Mouse (Mus musculus) C2C12 (cell line): ENCODE measurements around the gene Meis2. TPM values are rescaled to one million over a fixed set of nuclear protein-coding genes. Genes with fewer than 3 reads are reported as not detected.

ENCODE experiments used
- H3K27me3 ChIP-seq: one replicate; pipeline ENCODE4 v1.6.1; 2011; ENCODE audit not compliant: control insufficient read depth, insufficient read depth, insufficient read length
- H3K36me3 ChIP-seq: one replicate; pipeline ENCODE4 v1.6.1; 2011; ENCODE audit not compliant: control insufficient read depth, insufficient read depth
- H3K4me3 ChIP-seq: one replicate; pipeline ENCODE4 v1.5.1; 2011; ENCODE audit warnings: mild to moderate bottlenecking, control low read depth; ENCODE audit not compliant: poor library complexity, insufficient read depth, severe bottlenecking
- H3K79me2 ChIP-seq: one replicate; pipeline ENCODE4 v1.6.1; 2011; ENCODE audit not compliant: control insufficient read depth, insufficient read depth
- H3K79me3 ChIP-seq: one replicate; pipeline ENCODE4 v1.6.1; 2011; ENCODE audit warnings: low read depth, control low read depth
- H3ac ChIP-seq: one replicate; pipeline ENCODE3; 2011; ENCODE audit warnings: low read depth; ENCODE audit not compliant: control insufficient read depth, insufficient read length
- CEBPB ChIP-seq: IDR thresholded peaks from one replicate; pipeline ENCODE4 v1.6.1; 2011; ENCODE audit warnings: low read depth, mild to moderate bottlenecking, control low read depth, moderate library complexity
- CTCF ChIP-seq: IDR thresholded peaks from one replicate; pipeline ENCODE4 v1.5.1; 2011; ENCODE audit not compliant: control insufficient read depth, insufficient read depth, insufficient read length
- FOSL1 ChIP-seq: IDR thresholded peaks from one replicate; pipeline ENCODE4 v1.8.0; 2011; ENCODE audit warnings: mild to moderate bottlenecking, low read length; ENCODE audit not compliant: poor library complexity, insufficient read depth, severe bottlenecking
- MAX ChIP-seq: IDR thresholded peaks from one replicate; pipeline ENCODE4 v1.6.1; 2011; ENCODE audit warnings: mild to moderate bottlenecking, control low read depth
- MYOD1 ChIP-seq: IDR thresholded peaks from one replicate; pipeline ENCODE4 v1.6.1; 2011; ENCODE audit warnings: low read depth; ENCODE audit not compliant: control insufficient read depth, insufficient read length
- MYOG ChIP-seq: IDR thresholded peaks from one replicate; pipeline ENCODE4 v1.6.1; 2011; ENCODE audit not compliant: control insufficient read depth, insufficient read length; ENCODE audit errors: extremely low read depth
- USF1 ChIP-seq: IDR thresholded peaks from one replicate; pipeline ENCODE4 v1.6.1; 2011; ENCODE audit warnings: low read depth, mild to moderate bottlenecking, control low read depth, moderate library complexity
- polyA plus RNA-seq: library from polyadenylated mRNA; unstranded; fragments of >200 nt; fragmentation: generic; extraction: Trizol; gene quantifications from one replicate; pipeline ENCODE4 v1.2.1, GENCODE M21; 2012; ENCODE audit warnings: missing spikeins

Meis2 gene
- polyA plus RNA-seq, 1 experiment: 16.3 TPM

GRCm38 (mm10) chr2:115869966-115870365 lies 195.7 kb downstream of the Meis2 start:
- H3K79me3 ChIP-seq: no peaks in the 10 kb centered on the region
- H3ac ChIP-seq: no peak overlapping the region
- H3K27me3 ChIP-seq: no peaks in the 10 kb centered on the region
- TF ChIP-seq MYOD1: no peak
- no peak for TF ChIP-seq MYOG
- no peak for TF ChIP-seq MAX
- no peak for TF ChIP-seq CEBPB
- TF ChIP-seq FOSL1: no peak
- TF ChIP-seq CTCF: no peak
- TF ChIP-seq USF1: no peak
- H3K4me3 ChIP-seq: no peak overlapping the region
- H3K36me3 ChIP-seq: peaks cover 35% of the 10 kb centered on the region
- no peaks in the 10 kb centered on the region for H3K79me2 ChIP-seq

- no peaks in the 10 kb centered on the region for H3K27me3 ChIP-seq
- no peaks in the 10 kb centered on the region for H3K79me2 ChIP-seq
- H3ac ChIP-seq: no peak overlapping the region
- peaks cover 17% of the 10 kb centered on the region for H3K36me3 ChIP-seq
- no peak overlapping the region for H3K4me3 ChIP-seq
- no peaks in the 10 kb centered on the region for H3K79me3 ChIP-seq
- TF ChIP-seq FOSL1 (no peak), CTCF (no peak), CEBPB (no peak), MAX (no peak), USF1 (no peak), MYOD1 (no peak), MYOG (no peak)
Measured at GRCm38 (mm10) chr2:115860600-115861347, 204.9 kb downstream of the Meis2 start.

GRCm38 (mm10) chr2:115860141-115860480 lies 205.5 kb downstream of the Meis2 start:
- peaks cover 11% of the 10 kb centered on the region for H3K36me3 ChIP-seq
- no peak overlapping the region for H3K4me3 ChIP-seq
- no peaks in the 10 kb centered on the region for H3K79me2 ChIP-seq
- no peak overlapping the region for H3ac ChIP-seq
- no peaks in the 10 kb centered on the region for H3K27me3 ChIP-seq
- TF ChIP-seq MYOD1 (no peak), CTCF (no peak), FOSL1 (no peak), USF1 (no peak), MAX (no peak), CEBPB (no peak)
- no peaks in the 10 kb centered on the region for H3K79me3 ChIP-seq

DNA sequence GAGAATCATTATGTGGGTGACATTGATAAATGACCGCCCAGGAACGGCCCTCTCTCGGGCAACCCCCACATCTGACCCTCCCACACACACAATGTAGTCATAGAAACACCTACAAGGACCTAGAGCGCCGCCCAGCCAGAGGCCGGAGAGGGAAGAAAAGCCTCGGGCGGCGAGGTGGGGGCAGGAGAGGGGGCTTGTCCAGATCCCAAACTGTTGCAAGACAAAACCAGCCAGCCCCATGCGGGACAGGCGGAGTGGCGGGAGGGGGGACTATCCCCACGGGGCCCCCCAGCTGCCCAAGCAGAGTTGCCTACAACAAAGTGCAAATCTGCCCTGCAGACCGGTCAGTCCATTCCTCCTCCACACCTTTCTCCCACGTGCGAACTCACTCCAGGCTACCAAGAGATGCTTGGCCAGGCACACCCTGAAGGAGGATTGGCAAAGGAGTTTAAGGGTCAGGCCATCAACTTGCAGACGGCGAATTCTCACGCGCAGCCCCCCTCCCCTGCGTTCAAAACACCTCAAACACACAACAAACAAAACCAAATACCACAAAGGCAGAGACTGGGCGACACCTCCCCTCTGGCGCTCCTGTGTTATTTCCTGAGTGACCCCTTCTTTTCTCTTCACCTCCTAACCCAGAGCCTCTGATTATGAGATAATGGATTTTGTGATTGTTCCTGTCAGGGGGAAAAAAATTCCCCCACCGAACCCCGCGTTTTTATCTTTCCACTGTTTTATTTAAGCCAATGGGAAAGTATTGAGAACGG lies 206.1 kb downstream of the Meis2 start:
- H3K79me2 ChIP-seq: no peaks in the 10 kb centered on the region
- TF ChIP-seq MYOD1 (no peak), FOSL1 (no peak), CTCF (no peak), USF1 (no peak), MYOG (no peak)
- no peak overlapping the region for H3K4me3 ChIP-seq
- H3K79me3 ChIP-seq: no peaks in the 10 kb centered on the region
- H3K27me3 ChIP-seq: no peaks in the 10 kb centered on the region
- no peak overlapping the region for H3ac ChIP-seq
- H3K36me3 ChIP-seq: peaks cover 11% of the 10 kb centered on the region

DNA sequence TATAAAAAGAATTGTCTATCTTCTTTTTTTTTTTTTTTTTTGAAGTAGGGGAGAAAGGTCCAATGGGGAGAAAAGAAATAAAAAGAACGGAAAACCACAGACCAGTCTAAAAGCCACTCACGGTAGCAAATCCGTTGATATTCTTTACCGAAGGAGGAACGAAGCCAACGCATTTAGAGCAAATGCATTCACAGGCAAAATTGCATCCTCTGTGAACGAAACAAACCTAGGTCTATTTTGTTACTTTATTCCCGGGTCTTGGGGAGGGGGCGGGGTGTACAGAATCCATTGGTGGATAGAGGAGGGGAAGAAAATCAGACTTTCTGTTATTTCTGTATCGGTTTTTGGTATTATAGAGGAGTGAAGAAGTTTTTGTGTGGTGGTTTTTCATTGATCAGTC lies 206.7 kb downstream of the Meis2 start:
- TF ChIP-seq MYOD1 (no peak), CEBPB (no peak), USF1 (no peak), MYOG (no peak), CTCF (no peak), FOSL1 (no peak), MAX (no peak)
- Histone ChIP-seq H3K4me3 (no peak overlapping the region), H3ac (no peak overlapping the region), H3K27me3 (no peaks in the 10 kb centered on the region), H3K79me2 (no peaks in the 10 kb centered on the region), H3K79me3 (no peaks in the 10 kb centered on the region), H3K36me3 (peaks cover 8% of the 10 kb centered on the region)

DNA sequence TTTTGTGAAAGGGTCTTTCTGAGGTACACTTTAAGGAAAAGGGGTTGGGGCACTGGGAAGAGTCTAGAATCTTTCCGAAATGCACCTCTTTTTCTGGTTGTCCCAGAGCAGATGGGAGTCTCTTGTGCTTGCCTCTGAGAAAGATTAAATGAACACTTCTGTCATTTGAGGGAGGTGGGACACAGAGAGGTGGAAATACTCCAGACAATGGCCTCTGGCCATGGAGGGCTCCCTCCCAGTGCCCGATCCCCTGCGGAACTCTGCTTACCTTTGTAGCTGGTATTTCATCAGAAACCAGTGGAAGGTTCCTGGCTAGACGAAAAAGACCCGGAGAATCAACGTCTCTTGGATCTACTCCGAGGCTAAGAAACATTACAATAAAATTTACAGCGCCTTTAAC lies 207.4 kb downstream of the Meis2 start:
- Histone ChIP-seq H3K27me3 (no peaks in the 10 kb centered on the region), H3ac (no peak overlapping the region), H3K36me3 (peaks cover 2% of the 10 kb centered on the region), H3K79me3 (no peaks in the 10 kb centered on the region), H3K79me2 (no peaks in the 10 kb centered on the region), H3K4me3 (no peak overlapping the region)
- TF ChIP-seq MYOD1: no peak
- TF ChIP-seq MAX: no peak
- TF ChIP-seq MYOG: no peak
